Mouse (Mus musculus) kidney, adult 2 months (tissue): Measurements from ENCODE around the gene Clip2.

Experiments
- CTCF ChIP-seq: fragments of 200-500 bp; conservative IDR thresholded peaks from 2 replicates; pipeline ENCODE4 v1.5.1; 2011; ENCODE audit warnings: low read depth, mild to moderate bottlenecking, control low read depth, low read length, moderate library complexity, mixed read lengths; ENCODE audit not compliant: insufficient read depth, insufficient read length
- POLR2A ChIP-seq: fragments of 200-500 bp; IDR thresholded peaks from one replicate; pipeline ENCODE4 v1.6.1; 2011; ENCODE audit warnings: low read depth, low read length, control low read depth

DNA sequence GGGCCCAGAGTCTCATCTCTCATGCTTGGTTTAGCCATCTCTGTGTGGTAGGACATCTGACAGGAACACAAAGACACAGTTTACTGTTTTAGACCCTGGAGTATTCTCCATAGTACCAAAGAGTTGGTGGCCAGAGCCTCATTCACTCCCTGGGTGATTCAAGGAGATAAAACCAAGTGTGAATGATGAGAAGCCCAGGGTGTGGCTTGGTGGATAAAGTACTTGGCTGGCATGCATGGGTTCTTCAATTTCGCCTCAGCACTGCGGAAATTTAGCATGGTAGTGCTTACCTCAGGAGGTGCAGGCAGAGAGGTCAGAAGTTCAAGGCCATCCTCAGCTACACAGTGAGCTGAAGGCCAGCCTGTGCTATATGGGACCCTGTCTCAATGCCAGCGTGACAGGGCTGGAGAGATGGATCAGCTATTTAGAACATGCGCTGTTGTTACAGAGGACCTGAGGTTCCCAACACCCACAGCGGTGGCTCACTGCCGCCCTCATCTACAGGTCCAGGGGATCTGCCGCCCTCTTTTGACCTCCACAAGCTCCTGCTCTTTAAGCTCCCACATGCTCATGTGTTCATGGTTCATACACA is 82.6 kb downstream of the Clip2 start:
- TF ChIP-seq POLR2A (no peak), CTCF (no peak)
